Mouse (Mus musculus) c-Kit-positive CD71-positive TER-119-positive erythroid progenitor cells, embryonic 14.5 days (primary cell): ENCODE measurements around the gene Sapcd1.
"Not testable (repeated sequence)": the region's sequence is repeated elsewhere in the genome, so short reads cannot be mapped to it uniquely, and the experiment has no call there.

Source experiments
- DNase-seq: peaks from one replicate; pipeline ENCODE4 v3.0.0-alpha.2; 2013; ENCODE audit warnings: low spot score

Gene Sapcd1

DNA sequence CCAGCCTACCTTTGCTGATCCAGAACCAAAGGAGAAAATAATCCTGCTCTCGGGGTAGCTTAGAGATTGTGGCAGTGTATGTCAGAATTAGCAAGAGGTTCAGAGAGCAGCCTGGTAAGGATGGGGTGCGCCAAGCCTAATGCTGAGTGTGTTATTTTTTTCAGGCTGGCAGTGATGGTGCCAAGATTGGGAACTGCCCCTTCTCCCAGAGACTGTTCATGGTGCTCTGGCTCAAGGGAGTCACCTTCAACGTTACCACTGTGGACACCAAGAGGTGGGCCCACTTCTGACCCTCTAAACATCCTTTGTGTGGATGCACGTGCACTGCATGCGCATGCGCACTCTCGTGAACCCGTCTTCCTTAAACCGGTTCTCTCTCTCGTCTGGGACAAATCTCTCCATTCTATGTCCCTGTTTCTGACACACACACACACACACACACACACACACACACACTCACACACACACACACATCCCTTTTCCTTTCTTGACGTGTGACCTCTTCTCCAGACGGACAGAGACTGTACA, 24.5 kb upstream of the Sapcd1 start:
- no peak for DNase-seq

DNA sequence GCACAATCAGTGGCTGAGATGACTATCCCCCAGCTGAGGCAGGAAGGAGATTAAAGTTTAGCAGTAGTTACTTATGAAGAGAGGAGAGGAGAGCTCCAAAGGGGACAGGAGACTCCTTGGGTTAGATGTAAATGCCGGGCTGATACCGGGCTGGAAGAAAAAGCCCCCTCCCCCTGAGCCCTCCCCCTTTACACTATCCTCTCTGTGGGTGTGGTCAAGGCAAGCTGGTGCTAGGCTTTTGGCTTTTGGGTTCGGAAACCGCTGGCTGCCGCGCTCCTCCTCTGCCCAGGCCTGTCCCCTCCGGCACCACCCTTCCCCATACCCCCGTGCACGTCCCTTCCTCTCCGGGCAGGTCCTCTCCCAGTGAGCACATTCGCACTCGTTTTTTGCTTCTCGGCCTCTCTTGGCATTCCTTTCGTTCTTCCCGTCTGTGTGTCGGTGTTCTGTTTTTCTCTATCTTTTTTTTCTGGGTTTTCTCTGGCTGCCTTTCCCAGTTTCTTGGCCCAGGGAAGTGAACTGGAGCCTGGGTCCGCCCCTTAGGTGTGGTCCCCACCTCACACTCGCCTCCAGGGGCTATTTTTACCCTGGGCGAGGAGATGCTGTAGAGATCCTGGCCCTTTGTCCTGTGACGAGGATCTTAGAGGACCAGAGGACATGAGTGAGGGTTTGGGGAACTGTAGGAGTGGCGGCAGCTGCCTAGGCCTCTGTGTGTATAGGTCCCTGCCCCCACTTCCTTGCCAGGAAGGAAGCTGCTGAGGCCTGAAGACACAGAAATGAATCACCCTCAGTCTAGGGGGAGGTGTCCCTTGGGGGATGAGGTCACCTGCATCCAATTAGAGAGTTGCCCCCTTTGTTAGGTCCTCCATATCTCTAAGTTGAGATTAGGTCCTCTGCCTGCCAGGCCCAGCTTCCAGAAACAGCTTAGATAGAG, 23.6 kb upstream of the Sapcd1 start:
- peak; percentile 67 for DNase-seq

DNA sequence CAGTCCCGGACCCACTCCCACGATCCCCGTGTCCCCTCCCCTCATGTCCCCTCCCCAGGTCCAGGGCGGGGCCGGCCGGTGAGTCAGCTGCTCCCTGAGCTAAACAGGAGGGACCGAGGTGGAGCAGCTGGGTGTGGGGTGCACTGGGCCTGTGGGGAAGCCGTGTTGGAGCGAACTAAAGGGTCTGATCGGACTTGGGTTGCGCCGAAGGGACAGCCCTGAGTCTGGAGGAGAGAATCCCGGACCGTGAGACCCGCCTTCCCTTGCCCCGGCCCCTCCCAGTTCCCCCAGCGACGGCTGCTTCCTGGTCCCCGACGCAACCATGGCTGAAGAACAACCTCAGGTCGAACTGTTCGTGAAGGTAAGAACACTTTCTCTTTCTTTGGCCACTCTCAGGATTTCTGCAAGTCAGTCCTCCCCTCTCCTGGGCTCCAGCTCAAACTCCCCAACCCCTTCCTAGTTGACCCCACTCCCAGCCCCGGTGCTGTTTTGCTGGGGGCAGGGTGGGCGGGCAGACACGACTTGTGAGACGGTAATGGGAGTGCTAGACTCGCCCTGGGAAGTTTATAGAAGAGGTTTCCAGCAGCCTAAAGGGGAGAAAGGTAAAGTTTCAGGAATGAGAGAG, 22.4 kb upstream of the Sapcd1 start:
- peak; percentile 61 for DNase-seq

DNA sequence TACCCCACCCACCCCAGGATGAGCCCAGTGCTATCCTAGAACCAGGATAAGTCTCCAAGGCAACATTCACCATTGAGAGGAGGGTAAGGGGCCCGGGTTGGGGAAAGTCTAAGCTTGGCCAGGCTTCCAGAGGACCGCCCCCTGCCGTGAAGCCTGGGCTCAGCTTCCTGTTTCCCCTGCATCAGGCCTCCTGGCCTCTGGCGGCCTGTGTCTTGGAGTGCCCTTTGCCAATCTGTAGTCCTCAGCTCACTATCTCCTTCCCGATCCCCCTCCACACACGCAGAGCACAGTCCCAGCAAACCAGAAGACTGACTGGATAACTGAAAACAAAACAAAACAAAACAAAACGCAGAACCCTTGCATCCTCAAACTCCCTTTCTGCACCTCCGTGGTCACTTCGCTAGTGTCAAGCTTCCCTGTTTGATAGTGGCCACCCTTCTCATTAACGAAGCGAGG, 21.8 kb upstream of the Sapcd1 start, which contains the start of gene Clic1:
Gene Clic1 (plus strand): TSS at position 406 of the 456 bp plus-strand sequence.
- peak; percentile 52 for DNase-seq

DNA sequence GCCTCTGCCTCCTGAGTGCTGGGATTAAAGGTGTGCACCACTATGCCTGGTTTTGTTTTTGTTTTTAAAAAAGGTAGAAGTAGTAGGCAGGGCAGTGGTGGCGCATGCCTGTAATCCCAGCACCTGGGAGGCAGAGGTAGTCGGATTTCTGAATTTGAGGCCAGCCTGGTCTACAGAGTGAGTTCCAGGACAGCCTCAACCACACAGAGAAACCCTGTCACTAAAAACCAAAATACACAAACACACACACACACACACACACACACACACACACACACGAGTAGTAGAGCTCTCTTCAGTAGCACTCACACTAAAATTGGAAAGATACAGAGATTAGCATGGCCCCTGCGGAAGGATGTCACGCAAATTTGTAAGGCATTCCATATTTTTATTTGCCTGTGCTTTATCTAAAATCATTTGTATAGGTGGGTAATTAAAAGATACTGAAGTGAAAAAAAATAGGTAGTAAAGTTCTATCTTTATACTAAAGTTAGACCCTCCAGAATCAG, 21.2 kb upstream of the Sapcd1 start:
- DNase-seq: no peak

DNA sequence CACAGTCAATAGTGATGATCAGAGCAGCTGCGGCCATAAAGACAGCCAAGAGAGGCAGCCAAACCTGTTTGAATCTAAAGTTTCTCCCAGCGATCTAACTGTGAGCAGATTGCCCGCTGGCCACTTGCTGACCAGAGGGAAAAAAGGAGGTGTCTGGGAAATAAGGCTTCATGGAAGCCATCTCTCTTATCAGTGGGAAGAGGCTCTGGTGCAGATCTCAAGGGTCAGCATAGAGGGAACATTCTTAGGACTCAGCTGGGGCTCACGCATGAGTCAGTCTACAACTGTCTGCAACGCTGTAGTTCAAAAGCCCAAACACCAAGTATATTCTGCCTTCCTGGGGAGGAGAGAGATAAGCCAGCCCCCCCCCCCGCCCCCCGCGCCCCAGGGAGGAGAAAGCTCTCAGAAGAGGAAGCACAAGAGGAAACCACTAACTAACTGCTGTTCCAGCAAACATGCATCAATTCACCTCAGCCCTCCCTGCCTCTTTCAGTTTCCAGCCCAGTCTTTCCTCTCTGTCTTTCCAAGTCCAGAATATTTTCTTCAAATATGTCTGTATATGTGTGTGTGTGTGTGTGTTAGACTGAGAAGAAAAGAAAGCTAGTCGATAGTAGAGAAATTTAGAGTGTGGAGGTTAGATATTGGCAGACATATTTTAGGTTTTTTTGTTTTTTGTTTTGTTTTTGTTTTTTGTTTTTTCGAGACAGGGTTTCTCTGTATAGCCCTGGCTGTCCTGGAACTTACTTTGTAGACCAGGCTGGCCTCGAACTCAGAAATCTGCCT, 20.5 kb upstream of the Sapcd1 start:
- DNase-seq: peak; percentile 45

DNA sequence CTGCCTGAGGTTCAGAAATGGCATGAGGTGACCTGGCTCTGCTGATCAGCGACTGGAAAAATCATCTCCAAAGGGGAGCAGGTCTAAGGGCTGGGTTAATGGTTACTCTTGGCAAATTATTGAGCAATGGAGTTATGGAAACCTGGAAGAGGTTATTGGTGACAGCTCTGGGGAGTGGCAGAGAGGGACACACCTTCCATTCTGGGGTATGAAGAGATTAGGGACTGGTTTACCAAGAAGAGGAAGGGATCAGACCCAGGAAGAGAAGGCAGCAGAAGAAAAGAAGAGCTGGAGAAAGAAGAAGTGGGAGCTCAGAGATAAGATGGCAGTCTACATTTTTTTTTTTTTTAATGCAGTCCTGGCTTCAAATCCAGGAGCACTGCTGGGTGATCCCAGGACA, 19.9 kb upstream of the Sapcd1 start:
- peak; percentile 49 for DNase-seq

DNA sequence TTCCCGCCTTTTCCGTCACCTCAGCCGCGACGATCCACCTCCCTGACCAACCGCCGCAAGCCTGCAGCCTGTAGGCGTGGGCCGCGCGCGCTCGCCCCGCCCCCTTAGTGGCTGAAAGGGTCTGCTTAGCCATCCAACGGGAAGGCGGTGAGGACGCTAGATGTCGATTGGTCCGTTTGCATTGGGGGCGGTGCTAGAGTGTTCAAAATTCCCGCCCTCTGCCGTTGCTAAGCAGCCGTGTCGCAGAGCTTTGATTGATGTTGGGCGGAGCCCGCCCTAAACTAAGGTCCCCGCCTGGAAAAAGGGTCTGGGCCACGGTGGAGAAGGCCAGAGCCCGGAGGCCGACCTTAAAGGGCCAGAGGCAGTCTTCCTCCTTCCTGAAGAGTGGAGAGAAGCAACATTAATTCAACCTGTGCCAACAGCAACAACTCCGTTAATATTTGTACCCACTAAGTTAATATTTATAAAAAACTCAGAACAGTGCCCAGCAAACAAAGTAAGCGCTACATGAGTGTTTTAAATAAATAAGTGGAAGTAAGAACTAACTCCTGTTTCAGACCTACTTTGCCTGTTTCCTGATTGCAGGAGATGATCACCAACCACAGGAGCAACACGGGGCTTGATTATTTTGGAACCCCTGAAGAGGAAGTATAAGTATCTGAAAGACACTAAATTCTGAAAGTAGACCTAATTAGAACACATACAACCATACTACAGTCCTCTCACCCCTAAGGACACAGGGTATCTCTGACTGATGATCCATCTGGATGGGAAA, 19.1 kb upstream of the Sapcd1 start, which contains the start of gene Msh5:
Gene Msh5 (minus strand): TSS at position 65 of the 775 bp plus-strand sequence.
- peak; percentile 97 for DNase-seq

DNA sequence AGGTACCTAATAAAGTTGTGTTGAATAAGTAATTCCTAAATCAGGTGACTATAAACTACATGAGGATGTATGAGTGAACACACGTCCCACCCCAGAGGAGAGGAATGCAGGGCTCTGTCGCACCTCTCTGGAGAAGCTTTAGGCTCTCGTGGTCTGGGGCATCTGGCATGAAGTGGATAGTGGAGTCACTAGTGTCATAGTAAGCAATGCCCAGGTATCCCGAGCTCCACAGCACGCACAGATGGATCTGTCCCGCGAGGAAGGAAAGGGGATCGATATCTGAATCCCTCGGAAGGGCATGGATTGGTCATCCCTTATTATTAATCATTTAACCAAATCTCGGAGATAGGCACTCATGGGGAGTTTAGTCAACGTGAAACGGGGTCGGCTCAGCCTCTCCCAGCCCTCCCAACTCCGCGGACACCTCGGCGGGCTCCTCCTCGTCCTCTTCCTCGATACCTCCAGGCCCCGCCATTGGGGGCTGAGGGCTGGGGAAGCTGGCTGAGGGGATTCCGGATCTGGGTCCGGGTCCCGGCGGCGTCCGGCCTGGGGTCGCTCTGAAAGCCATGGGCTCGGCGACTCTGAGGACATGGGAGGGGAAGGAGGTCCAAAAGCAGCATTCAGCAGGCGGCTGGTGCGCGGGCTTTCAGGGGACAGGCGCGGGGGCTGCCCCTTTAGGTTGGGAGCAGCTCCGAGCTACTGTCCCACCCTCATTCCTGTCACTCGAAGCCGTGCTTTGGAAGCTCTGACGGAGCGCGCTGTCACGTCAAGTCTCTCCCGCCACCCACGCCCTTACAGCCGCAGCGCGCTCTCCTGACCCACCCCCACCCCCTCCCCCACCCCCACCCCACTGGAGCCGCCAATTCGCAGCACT, 18.2 kb upstream of the Sapcd1 start:
- no peak for DNase-seq

DNA sequence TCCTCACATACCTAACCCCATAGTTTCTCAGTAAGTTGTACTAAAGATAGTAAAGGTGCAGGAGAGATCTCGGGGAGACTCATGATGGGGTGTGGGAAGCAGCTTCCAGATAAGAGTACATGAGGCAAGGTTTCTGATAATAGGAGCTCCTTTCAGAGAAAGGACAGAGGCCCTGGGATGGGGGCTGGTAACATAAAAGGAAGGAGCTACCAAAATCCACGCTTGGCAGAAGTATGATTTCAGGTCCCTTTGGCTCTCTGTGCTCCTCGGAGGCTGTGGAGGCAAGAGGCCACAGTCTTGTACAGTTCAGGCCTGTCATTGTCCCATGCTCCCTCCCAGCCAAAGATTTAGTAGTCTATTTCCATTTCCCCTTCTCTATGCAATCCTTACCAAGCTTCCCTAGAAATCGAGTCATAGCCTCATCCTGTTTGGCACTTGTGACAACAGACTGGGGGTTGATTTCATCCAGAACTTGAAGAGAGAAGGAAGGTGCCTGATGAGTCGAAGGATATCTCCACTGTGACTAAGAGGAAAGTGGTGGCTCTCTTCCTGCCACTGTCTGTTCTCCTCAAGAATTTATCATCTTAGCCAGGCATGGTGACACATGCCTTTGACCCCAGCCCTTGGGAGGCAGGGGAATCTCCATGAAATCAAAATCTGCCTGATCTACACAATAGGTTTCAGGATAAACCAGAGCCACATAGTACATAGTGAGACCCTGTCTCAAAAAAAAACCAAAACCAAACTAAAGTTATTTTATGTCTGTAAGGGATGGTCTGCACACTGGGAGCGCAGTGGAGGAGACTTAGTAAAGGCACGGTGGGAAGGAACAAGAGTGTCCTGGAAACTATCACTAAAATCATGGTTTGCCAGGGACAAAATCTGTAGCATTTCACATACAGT, 17.3 kb upstream of the Sapcd1 start:
- DNase-seq: peak; percentile 83

DNA sequence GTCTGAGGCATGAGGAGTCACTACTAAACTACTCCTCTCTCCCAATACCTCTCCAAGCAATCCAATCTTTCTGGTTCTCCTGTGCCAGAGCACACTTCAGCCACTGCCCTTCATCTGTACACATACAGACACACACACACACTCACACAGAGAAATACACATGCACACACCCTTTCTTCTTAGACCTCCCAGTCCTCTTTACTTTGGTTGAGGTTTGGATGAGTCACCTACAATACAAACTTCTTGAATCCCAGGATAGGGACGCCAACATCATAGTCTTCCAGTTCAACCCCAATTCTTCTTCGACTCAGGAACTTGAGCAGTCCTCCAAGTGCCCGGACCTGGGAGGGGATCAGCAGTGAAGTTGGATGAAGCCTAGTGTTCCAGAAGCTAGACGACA, 16.0 kb upstream of the Sapcd1 start:
- no peak for DNase-seq

DNA sequence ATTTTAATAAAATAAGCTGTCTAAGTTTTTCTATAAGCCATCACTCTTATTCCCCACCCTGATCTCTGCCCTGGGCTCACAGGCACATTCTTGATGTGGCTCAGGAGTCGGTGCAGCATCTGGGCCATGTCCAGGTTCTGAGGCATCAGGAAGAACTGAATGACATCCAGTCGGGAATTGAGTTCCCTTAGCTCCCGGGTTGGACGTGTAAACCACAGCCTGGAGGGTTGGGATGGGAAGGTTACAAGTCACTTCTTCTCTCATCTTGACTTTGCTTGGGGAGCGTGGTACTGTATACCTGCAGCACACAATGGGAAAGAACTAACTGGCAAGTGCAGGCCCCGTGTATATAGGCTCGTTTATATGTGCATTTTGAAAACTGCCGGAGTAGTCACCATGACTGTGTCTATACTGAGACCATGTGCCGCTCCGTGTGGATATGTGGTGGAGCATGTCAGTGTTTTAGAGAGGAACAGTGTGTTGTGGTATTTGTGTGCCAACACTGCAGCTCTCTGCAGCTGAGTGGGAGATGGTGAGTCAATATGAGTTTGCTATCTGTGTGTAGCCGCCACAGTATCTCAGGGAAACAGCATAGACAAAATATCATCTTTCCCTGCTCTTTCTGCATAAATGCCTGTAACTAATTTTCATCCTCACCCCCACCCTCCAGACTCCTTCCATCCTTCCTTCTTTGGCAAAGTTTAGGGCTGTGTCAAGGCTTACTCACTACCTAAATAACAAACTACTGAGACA, 11.5 kb upstream of the Sapcd1 start:
- no peak for DNase-seq

DNA sequence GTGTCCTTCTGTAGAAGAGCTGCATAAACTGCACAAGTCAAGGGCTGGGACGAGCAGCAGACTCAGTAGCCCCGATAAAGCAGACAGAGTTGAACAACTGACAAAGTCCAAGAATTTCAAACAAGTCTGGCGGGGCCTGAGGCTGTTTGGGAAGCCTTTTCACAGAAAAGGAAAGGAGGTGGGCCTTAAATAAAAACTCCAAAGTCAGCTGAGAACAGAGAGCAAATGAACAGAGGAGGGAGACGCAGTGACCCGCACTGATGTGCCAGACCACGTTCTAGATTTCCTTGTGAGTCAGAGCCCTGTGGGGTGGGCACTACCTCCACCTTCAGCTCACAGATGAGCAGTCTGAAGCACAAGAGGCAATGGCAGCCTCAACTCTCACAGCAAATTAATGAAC, 7.1 kb upstream of the Sapcd1 start:
- DNase-seq: no peak

DNA sequence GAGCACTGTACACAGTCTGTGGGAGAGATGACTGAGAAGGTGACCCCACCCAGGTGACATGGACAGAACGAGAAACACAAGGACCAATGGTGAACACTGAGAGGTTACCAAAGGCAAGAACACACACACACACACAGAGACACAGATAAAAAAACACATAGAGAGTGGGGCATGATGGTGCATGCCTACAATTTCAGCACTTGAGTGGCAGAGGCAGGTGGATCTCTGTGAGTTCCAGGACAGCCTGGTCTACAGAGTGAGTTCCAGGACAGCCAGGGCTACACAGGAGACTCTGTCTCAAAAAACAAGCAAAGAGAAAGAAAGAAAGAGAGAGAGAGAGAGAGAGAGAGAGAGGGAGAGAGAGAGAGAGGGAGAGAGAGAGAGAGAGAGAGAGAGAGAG, 5.9 kb upstream of the Sapcd1 start:
- not testable (repeated sequence) for DNase-seq

DNA sequence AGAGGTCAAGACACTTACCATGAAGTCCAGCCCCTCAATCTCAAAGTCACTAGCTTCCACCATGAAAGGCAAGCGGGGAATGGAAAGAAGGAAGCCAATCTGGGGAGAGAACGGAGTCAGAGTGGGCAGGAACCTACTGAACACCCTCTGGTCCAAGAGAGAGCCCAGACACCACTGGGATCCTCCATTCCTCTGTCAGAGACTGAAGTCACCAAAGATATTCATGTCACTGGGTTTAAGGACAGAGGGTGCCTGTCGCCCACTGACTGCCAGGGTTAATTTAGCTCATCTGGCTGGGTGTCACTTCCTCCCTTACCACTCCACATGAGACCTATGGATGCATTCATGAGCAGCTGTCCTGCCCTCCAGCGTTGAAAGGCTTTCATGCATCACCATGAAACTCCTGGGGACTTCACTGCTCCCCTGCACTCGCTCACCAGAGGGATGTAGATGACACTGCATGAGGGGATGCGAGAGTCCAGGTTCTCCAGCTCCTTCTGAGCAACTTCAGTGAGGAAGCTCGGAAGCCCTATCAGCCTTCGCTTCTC, 4.6 kb upstream of the Sapcd1 start:
- no peak for DNase-seq

DNA sequence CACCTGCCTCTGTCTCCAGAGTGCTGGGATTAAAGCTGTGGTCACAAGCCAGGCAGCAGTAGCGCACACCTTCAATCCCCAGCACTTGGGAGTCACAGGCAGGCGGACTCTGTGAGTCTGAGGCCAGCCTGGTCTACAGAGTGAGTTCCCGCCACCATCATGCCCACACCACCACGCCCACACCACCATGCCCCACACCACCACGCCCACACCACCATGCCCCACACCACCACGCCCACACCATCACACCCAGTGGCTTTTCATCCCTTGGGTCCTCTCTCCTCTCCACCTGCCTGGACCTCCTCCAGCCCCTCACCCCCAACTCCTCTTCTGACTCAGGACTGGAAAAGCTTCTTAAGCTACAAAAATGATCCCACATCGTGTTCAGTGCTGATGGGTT, 4.1 kb upstream of the Sapcd1 start:
- no peak for DNase-seq

DNA sequence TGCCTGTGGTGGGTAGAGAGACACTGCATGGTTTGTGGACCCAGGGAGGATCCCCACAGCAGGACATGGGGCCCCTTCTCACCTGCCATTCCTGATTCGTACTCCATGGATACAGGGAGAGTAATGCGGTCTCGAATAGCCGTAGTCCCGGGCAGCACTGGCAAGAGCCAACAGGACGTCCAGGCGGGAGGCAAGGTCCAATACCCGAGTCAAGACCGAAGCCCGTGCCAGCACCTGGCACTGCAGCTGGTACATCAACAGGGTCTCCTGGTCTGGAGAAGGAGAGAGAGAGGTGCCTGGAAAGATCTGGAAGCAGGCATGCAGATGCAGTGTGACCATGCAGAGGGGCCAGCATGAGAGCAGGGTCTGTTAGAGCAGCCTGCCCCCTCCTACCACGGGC, 3.5 kb upstream of the Sapcd1 start:
- DNase-seq: no peak
